Mouse (Mus musculus): ENCODE results near the gene Csnk2b.
A peak's percentile ranks its signal among the peaks of the same experiment; 100 is the strongest.

The Csnk2b gene

DNA sequence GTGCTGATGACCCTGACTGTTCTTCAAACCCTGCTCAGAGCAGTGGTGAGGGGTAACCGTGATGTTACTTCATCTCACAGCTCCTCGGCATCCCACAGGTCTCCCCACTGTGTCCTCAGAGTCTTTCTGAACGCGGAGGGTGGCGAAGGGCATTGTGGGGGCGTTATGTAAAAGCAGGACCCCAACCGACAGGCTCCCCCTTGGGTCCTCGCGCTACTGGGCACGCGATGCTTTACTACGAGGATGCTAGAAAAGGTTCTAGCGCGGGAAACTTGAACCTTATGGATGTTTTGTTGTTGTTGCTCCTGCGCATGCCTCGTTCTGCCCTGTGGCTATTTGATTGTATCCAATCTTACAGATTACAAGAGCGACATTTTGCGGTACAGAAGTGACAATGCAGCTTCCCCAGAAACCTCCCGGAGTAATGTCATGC lies at the start of gene Csnk2b:
Csnk2b (minus strand) TSS at position 183 of the 433 bp plus-strand sequence.
- DNase-seq (ENCODE audit: low spot score in 2 of 2): peak; percentile 42 to 49

DNA sequence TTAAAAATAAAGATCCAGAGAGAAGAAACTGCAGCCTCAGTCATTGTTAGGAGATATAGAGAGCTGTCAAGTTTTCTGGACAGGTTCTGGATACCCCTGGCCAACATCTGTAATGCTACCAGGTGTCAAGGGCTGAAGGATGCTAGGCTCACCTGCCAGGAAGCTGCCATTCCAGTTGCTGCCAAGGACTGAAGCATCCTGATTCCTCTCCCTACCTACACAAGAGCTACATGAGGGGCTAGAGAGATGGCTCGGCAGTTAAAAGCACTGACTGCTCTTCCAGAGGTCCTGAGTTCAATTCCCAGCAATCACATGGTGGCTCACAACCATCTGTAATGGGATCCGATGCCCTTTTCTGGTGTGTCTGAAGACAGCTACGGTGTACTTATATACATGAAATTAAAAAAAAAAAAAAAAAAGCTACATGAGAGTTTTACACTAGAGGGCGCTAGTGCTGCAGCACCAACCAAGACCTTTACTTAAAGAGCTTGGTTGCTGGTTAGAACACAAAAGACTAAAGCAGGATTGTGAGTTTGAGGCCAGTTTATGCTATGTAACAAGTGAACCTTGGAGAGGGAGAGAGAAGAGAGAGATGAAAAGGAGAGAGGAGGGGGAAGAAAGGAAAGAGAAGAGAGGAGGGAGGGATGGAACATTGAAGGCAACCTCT lies 46.8 kb upstream of the Csnk2b start:
- DNase-seq (ENCODE audit: low spot score in 2 of 2): no peak

DNA sequence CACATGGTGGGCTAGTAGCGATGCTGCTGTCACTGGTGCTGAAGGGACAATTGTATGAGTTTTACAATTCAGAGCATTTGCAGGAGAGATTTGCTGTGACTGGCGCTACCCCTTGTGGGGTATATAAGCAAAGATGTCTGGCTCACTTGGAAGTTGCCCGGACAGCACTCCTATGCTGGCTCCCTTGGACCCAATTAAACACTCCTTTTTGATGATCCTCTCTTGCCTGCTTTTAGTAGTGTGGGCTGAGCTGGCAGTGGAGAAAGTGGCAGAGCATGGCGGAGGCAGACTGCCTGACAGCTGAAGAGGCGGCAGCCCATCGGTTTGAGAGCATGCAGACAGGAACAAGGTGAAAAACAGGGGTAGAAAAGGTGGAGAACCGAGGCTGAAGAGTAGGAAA lies 45.9 kb upstream of the Csnk2b start:
- DNase-seq (ENCODE audit: low spot score in 2 of 2): no peak

DNA sequence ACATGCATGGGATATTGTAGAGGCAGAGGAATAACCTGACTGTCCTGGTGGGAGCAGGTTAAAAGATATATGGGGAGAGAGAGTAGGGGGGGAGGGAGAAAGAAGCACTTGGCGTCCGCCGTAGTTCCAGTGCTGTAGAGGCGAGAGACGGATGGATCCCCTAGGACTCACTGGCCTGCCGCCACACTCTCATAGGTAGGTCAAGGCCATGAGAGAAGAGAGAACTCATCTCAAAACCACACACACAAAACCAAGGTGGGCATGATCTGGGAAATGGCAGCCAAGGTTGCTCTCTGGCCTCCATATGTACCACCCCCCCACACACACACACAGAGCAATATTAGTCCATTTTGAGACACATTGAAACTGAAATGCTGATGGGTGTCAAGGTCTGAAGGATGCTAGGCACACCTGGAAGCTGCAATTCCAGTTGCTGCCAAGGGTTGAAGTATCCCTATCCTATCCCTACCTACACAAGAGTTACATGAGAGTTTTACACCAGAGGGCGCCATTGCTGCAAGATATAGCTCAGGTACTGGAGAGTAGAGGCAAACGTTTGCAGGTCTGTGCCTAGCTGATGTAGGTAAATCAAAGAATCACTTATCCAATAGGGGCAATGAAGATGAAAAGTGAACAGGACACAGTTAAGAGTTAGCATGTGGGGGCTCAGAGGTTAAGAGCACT lies 44.6 kb upstream of the Csnk2b start:
- DNase-seq (ENCODE audit: low spot score in 2 of 2): peak in 1 of 2 experiments; percentile 45

DNA sequence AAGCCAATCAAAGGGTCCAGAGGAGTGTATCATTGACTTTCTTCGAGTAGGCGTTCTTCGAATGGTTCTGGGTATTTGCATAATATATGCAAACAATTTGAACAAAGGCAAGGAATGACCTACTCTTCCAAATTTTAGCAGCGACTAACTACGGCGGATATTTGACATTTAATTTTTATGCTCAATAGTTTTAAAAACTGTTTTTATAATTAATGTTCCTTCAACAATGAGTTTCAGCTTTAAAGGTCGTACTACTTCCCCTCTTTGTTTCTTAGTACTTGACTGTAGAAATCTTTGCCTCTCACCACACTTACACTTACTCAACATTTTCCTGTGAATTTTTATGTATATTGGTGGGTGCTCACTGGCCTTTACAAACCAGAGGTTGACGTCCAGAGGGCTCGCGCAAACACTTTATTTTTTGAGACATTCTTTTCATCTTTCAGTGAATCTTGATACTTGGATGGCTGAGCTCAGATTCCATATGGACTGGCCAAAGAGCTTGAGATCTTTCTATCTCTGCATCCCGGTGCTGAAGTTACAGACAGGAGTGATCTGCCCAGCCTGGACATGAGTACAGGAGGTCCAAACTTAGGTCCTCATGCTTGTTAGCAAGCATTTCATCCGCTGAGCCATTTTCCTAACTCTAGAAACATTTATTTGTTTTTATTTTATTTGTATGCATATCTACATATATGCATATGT lies 43.8 kb upstream of the Csnk2b start:
- no peak for DNase-seq (ENCODE audit: low spot score in 2 of 2)

DNA sequence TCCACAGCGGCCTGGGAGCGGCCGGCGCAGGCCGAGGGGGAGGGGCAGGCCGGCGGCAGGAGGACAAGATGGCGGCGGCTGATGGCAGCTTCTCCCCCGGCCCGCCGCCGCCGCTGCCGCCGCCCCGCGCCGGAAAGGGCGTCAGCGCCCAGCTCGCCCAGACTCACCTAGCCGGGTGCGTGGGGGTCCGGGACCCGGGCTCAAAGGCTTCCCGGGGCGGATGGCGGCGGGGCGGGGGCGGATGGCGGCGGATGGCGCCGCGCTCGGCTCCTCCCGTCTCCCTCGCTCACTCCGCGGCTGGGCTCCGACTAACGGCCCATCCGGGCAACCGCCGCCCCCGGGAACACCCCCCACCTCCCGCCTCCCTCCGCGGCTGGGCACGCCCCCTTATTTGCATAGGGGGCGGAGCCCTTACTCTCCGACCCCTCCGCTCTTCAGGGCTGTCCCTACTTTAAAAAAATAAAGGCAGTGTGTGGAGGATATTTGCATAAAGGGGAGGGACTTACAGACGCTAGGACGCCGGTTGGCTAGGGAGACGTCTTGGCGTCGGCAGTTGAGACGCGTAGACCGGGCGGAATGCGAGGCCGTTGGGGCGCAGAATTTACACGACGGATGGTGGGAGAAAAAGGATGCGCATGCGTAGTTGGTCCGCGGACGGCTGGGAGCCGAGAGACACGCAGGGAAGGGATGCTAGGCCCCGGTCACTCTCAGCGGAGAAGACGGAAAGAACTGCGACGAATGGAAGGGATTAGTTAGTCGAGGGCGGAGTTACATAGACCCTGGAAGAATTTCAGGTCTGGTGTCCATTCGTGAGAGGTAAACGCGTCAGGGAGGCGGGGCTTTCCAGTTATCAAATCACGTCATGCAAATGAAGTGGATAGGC lies 43.0 kb upstream of the Csnk2b start, which contains the start of gene Prrc2a:
Prrc2a (minus strand) TSS at position 330 of the 883 bp plus-strand sequence.
- DNase-seq (ENCODE audit: low spot score in 2 of 2): peak; percentile 98 to 99

DNA sequence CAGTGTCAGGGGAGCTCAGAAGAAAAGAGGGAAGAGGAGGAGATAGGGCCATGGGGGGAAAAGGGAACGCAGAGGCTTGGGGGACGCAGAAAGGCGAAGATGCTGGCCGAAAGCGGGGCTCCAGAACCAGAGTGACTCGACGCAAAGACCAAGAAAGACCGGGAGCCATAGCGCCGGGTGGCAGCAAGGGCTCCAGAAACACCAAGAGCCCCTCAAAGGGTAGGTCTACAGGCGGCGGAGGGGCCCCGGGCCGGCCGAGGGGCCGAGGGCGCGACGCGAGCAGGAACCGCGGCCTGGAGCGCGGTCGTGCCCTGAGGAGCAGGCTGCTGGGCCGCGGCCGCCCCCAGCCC lies 42.3 kb upstream of the Csnk2b start:
- no peak for DNase-seq (ENCODE audit: low spot score in 2 of 2)

DNA sequence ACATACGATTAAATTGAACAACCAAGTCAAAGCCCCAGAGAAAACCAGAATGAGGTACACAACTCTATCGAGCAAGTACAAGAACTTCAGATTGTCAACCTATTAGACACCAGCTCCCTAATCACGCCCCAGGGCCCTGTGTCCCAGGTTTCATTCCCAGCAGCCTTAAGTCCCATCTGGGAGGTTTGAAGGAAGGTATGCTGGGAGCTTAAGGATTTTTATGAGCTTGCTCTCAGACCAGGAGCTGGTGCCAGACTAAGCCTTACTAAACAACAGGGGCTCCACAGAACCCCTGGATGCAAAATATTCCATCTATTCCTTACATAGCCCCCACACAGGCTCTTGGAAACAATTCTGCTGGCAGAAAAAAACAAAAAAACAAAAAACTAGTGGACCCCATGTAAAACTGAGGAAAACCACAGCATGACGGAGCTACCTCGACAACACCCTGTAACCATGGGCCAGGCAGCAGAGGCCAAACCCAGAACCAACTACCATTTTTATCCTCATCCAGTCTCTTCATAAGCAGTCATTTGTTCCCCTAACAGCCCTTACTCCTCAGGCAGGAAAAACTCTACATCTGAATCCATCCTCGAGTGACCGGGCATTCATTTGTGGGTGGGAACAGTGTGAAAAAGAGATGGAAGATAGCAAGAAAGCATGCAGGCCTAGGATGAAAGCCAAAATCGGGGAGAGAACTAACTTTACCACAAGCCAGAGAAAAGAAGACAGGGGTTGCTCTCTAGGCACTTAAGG lies 41.7 kb upstream of the Csnk2b start:
- no peak for DNase-seq (ENCODE audit: low spot score in 2 of 2)

DNA sequence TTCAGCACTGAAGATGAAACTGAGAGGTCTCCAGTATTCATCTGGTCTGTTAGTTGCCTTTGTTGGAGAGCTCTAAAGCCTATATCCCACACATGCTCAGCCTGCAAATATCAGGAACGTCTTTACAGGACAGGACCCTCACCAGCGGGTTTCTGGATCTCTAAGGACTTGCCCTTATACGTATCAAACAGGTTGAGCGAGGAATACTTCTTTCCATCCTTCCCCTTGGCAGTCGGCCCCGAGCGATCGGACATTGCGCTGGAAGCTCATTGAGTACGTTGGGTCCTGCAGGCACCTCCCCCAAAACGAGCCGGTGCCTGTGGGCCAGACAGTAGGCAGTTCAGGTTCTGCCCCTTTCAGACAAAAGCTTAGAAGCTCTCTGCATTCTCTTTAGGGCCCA lies 40.9 kb upstream of the Csnk2b start:
- no peak for DNase-seq (ENCODE audit: low spot score in 2 of 2)

DNA sequence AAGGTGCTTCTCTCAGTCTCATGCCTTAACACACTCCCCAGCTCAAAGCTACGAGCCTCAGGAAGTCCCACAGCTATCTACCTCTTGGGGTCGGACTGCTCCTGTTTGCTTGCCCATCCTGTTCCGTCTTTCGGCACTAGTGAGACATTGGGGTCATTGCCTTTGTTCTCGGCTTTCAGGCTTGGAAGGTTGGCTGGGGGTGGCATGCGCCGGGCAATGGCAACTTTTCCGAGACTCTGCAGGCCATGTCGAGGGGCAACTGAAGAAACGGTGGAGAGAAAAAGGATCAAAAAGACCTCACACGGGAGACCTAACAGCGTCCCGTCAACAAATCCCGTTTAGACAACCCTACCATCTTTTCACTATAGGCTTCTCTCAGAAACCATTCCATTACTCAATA lies 40.3 kb upstream of the Csnk2b start:
- DNase-seq (ENCODE audit: low spot score in 2 of 2): no peak

DNA sequence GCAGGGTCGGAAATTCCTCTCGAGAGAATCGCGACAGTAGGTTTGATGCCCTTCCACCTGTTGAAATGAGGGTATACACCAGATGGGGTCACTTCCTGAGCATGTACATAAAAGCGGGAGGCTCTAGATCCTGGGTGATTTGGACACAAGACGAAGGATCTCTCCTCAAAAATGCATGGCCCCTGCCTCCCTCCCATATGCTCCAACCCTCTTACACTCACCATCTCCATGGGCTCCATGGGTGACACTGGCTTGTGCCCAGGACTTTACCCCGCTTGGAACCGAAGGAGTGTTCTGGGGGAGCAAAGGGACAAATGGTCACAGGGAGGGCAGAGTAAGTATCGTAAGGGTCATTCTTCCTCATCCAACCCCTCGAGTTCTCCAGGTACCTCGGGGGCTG lies 39.6 kb upstream of the Csnk2b start:
- DNase-seq (ENCODE audit: low spot score in 2 of 2): no peak

DNA sequence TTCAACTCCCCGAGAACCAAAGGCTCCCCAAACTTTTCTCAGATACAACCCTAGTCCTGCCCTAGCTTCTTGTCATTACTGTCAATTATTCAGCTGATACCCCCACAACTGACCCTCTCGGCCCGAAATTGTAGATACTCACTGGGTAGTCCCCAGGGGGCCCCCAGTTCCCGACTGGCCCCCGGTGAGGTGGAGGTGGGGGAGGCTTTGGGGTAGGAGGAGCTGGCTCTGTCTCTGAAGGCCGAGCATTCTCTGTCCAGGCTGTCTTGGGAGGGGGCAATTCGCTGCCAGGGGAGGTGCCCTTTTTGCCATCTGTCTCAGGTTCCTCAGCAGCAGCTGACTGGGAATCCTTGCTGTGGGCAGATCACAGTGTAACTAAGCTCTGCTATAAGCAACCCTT lies 37.8 kb upstream of the Csnk2b start:
- DNase-seq (ENCODE audit: low spot score in 2 of 2): no peak

DNA sequence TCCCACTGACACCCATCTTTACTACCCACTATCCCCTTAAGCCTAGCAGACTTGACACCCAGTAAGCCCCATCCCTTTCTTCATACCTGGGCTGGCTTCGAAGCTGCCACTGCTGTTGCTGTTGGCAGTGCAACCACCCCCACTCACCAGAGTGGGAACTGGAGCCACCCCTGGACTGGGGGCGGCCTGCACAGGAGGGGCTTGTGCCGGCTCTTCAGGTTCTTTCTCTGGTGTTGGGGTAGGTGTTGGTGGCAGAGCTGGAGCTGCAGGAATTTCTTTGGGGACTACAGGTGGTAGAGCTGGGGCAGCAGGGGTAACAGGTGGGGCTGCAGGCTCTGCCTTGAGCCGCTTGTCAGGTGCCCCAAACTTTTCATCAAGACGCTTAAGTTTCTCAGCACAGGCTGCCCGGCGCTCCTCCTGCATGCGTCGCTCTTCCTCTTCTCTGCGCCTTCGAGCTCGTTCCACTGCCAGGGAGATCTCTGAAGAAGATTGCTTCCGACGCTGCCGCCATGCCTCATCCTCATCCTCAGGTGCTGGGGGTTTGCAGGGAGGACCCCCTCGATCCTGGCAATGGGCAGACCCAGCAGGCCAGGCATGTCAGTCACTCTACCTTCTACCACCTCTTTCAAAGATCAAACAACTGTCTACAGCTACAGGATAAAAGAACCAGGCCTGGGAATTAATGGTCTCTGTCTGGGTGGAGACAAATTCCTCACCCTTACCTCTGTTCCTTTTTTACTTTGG lies 37.2 kb upstream of the Csnk2b start:
- DNase-seq (ENCODE audit: low spot score in 2 of 2): no peak

DNA sequence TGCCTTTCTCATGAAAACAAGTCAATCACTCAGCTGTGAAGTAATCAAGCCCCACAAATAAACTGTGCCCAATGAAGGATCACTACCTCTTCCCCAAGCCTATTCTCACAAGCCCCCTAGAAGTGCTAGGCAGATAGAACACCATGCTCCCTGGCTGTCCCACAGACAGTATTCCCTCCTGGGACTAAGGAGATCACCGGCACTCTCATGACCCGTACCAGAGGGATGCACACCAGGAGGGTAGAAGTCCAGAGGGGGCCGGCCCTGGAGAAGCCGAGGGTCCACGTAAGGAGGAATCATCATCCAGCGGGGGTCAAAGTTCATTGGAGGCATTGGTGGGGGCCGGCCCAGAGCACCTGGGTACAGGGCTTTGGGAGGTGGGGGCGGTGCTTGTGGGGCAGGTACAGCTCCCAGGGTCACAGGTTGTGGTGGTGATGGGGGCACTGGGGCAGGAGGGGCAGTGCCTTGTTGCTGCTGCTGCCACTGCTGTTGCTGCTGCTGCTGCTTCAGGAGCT lies 35.9 kb upstream of the Csnk2b start:
- DNase-seq (ENCODE audit: low spot score in 2 of 2): no peak

DNA sequence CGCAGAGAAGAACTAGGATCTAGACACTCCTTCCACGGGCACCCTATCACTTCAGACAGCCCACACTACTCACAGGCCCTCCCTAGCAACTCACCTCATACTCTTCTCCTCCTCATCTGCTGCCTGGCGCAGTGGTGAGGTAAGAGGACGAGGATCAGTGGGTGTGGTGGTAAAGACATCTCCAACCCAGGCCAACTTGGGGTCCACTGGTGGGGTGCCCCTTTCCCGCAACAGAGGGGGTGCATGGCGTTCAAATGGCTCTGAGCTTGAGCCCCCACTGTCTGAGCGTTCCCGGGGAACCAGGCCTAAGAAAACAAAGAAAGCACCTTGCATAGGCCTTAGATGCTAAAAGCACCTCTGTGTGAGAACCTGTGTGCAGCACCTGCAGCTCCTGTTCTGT lies 35.4 kb upstream of the Csnk2b start:
- no peak for DNase-seq (ENCODE audit: low spot score in 2 of 2)

DNA sequence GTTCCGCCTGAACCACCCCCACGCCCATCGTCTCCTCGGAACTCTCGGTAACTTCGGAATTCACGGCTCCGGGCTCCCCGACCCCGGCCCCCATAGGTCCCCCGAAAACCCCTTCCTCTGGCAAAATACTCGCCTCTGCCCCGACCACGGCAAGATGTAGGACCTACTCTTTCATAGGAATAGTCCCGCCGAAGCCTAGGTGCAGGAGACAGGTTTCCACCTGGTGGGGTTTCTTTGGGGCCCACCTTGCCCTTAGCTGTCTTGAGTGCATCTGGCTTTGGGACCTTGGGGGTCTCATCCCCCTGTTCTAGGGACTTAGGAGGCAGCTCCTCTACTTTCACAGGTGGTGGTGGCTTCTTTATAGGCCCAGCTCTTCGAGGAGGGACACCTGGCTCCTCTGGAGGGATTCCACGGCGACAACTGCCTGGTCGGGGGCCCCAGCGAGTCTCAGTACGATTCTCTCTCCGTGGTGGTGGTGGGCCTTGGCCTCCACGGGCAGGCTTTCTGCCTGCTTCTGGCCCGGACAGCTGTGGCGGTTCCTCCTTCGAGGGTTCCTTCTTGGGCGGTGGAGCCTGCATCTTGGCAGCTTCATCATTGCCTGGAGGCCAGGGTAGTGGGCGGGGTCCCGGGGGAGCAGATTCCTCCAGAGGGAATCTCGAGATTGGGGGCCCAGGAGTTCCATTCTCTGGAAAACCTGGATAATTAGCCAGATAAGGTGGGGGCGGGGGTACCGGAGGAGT lies 34.8 kb upstream of the Csnk2b start:
- no peak for DNase-seq (ENCODE audit: low spot score in 2 of 2)

DNA sequence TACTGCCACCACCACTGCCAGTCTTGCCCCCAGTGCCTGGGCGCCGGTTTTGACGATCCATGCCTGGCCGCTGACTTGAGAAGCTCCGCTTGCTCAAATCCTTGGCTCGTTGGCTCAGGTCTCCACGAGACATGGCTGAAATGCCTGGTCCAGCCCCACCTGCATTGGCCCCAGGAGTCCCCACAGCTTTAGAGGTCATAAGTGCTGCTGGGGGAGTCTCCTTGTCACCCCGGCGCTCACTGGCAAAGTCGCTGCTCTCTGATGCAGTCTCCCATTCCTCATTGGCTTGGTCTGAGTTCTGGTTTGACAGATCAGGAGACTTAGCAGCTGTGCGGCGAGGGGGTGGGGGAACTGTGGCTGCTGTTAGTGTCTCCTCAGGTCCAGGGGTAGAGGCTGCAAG lies 33.6 kb upstream of the Csnk2b start:
- DNase-seq (ENCODE audit: low spot score in 2 of 2): no peak

DNA sequence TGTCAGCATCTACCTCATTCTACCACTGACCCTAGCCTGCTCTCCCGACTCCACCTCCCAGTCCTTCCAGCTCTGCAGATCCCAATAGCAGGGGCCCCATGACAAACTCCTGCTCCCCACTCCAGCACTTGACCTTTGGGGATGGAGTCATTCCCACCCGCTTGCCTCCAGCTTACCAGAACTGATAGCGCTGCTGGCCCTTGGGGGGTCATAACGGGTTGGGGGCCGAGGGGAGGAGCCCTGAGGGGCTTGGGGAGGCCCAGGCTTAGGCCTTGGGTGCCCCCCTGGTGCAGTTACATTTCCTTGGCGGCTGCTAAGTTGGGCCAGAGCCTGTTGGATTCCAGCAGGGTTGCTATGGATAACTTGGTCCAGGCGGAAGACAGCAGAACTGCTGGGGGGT lies 32.8 kb upstream of the Csnk2b start:
- DNase-seq (ENCODE audit: low spot score in 2 of 2): no peak

DNA sequence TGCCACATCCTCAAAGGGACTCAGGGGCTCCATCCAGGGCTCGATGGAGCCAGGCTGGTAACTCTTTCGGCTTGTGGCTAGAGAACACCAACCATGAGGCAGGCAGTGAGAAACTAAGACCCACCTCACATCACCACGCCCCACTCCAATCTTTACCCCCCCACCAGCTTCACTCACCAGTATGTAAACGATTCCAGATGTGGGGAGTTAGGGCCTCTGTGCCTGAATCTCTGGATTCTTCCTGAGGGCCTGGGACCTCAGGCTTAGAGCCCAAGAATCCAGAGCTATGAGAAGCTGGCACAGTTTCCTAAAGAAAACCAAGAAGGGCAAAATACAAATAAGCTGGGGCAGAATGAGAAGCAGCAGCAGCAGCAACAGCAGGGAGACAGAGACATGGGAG lies 32.1 kb upstream of the Csnk2b start:
- DNase-seq (ENCODE audit: low spot score in 2 of 2): no peak

DNA sequence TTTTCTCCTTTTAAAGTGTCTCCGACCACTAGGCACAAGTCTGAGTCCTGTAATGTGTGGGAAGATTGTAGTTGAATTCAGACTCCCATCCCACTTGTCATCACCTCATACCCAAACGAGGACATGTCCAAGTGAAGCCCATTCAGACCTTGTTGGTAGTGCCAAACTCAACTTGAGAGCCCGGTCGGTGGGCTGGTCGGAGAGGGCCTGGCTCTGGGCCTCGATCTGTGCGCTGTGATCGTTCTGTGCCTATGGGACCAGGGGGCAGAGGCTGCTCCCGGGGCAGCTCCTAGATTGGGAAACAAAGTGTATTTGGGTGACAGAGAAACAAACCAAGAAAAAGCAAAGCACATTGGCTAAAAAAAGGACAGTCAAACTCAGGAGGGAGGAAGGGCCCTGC lies 31.2 kb upstream of the Csnk2b start:
- DNase-seq (ENCODE audit: low spot score in 2 of 2): no peak
